Mouse (Mus musculus) neural tube, postnatal 0 days (tissue): ENCODE measurements around the gene H2-Q1. TPM values are rescaled to one million over a fixed set of nuclear protein-coding genes. Genes with fewer than 3 reads are reported as not detected.

ENCODE experiments used
- polyA plus RNA-seq: library from polyadenylated mRNA; unstranded; fragments of >200 nt; fragmentation: Nextera tagmentation; extraction: Ambion mirVana; gene quantifications from 2 replicates; pipeline ENCODE4 v1.2.1, GENCODE M21; 2015

The H2-Q1 gene
- 0.65 and 1.1 TPM in 2 replicates for polyA plus RNA-seq

GRCm38 (mm10) chr17:35320327-35321081, at the start of gene H2-Q1:
TSS of gene H2-Q1 (plus strand) at chr17:35320405.

GRCm38 (mm10) chr17:35342071-35342671, 22.0 kb downstream of the H2-Q1 start, which contains the start of gene H2-Q2:
TSS of gene H2-Q2 (plus strand) at chr17:35342242.

Other genes with a start within 250 kb of the H2-Q1 start
- gene Ly6g6e, start 243.5 kb upstream of the H2-Q1 start, polyA plus RNA-seq, result 0.52 and 1.2 TPM in 2 replicates
- 0.81 and 1.9 TPM in 2 replicates for gene Ly6g6d, start 242.3 kb upstream of the H2-Q1 start, polyA plus RNA-seq
- 0.31 TPM in 1 of 2 replicates, not detected in the other for gene Ly6g6f, start 234.8 kb upstream of the H2-Q1 start, polyA plus RNA-seq
- gene Abhd16a, start 231.1 kb upstream of the H2-Q1 start, polyA plus RNA-seq, result 114 and 120 TPM in 2 replicates
- not detected in 2 replicates for gene Ly6g5c, start 212.1 kb upstream of the H2-Q1 start, polyA plus RNA-seq
- 0.48 and 0.59 TPM in 2 replicates for gene Ly6g5b, start 205.0 kb upstream of the H2-Q1 start, polyA plus RNA-seq
- gene Gpank1, start 198.9 kb upstream of the H2-Q1 start, polyA plus RNA-seq, result 15.3 and 17.2 TPM in 2 replicates
- gene Csnk2b, start 198.4 kb upstream of the H2-Q1 start, polyA plus RNA-seq, result 377 and 395 TPM in 2 replicates
- gene D17H6S53E, start 194.0 kb upstream of the H2-Q1 start, polyA plus RNA-seq, result 9.6 and 11.8 TPM in 2 replicates
- 0.21 TPM in 1 of 2 replicates, not detected in the other for gene Apom, start 188.4 kb upstream of the H2-Q1 start, polyA plus RNA-seq
- gene Bag6, start 185.2 kb upstream of the H2-Q1 start, polyA plus RNA-seq, result 51.1 and 58.5 TPM in 2 replicates
- 109 and 138 TPM in 2 replicates for gene Prrc2a, start 155.5 kb upstream of the H2-Q1 start, polyA plus RNA-seq
- 15.4 and 15.5 TPM in 2 replicates for gene Aif1, start 144.3 kb upstream of the H2-Q1 start, polyA plus RNA-seq
- 10.1 and 10.9 TPM in 2 replicates for gene Lst1, start 132.0 kb upstream of the H2-Q1 start, polyA plus RNA-seq
- 1.4 and 1.6 TPM in 2 replicates for gene Ltb, start 126.0 kb upstream of the H2-Q1 start, polyA plus RNA-seq
- 0.12 TPM in 1 of 2 replicates, not detected in the other for gene Tnf, start 118.4 kb upstream of the H2-Q1 start, polyA plus RNA-seq
- gene Lta, start 115.1 kb upstream of the H2-Q1 start, polyA plus RNA-seq, result 0.71 and 1.0 TPM in 2 replicates
- 0.46 and 0.48 TPM in 2 replicates for gene Gm16181, start 99.6 kb upstream of the H2-Q1 start, polyA plus RNA-seq
- 210 and 227 TPM in 2 replicates for gene Atp6v1g2, start 86.7 kb upstream of the H2-Q1 start, polyA plus RNA-seq
- gene Nfkbil1, start 84.6 kb upstream of the H2-Q1 start, polyA plus RNA-seq, result 12.5 and 13.2 TPM in 2 replicates
- 251 and 271 TPM in 2 replicates for gene Ddx39b, start 78.7 kb upstream of the H2-Q1 start, polyA plus RNA-seq
- 158 and 172 TPM in 2 replicates for gene H2-D1, start 57.7 kb upstream of the H2-Q1 start, polyA plus RNA-seq
- 9.1 and 10.5 TPM in 2 replicates for gene H2-Q2, start 21.8 kb downstream of the H2-Q1 start, polyA plus RNA-seq
- gene H2-Q4, start 59.2 kb downstream of the H2-Q1 start, polyA plus RNA-seq, result 0.97 and 1.9 TPM in 2 replicates
- gene H2-Q6, start 104.4 kb downstream of the H2-Q1 start, polyA plus RNA-seq, result 0.92 and 1.9 TPM in 2 replicates
- gene H2-Q7, start 118.8 kb downstream of the H2-Q1 start, polyA plus RNA-seq, result 4.0 and 6.8 TPM in 2 replicates
- 0.56 and 0.66 TPM in 2 replicates for gene H2-Q10, start 149.7 kb downstream of the H2-Q1 start, polyA plus RNA-seq
- not detected in 2 replicates for gene Pou5f1, start 185.6 kb downstream of the H2-Q1 start, polyA plus RNA-seq
- 10.5 and 11.8 TPM in 2 replicates for gene Tcf19, start 196.4 kb downstream of the H2-Q1 start, polyA plus RNA-seq
- gene Cchcr1, start 196.7 kb downstream of the H2-Q1 start, polyA plus RNA-seq, result 2.6 and 3.4 TPM in 2 replicates
- 0.28 and 0.44 TPM in 2 replicates for gene Psors1c2, start 212.8 kb downstream of the H2-Q1 start, polyA plus RNA-seq
- gene Cdsn, start 231.7 kb downstream of the H2-Q1 start, polyA plus RNA-seq, result 0.05 TPM in 1 of 2 replicates, not detected in the other
- not detected in 2 replicates for gene 2300002M23Rik, start 247.0 kb downstream of the H2-Q1 start, polyA plus RNA-seq